Mouse (Mus musculus) frontal cortex, postnatal 10 days (tissue): Measurements from ENCODE around the gene Fbxw17.
"Not testable (repeated sequence)": the region's sequence is repeated elsewhere in the genome, so short reads cannot be mapped to it uniquely, and the experiment has no call there.

Experiments
- DNase-seq, 2 experiments: peaks; one replicate each; pipeline ENCODE4 v3.0.0; 2022; ENCODE audit warnings: low spot score in 2 of 2, mixed read lengths in 1 of 2

The Fbxw17 gene

DNA sequence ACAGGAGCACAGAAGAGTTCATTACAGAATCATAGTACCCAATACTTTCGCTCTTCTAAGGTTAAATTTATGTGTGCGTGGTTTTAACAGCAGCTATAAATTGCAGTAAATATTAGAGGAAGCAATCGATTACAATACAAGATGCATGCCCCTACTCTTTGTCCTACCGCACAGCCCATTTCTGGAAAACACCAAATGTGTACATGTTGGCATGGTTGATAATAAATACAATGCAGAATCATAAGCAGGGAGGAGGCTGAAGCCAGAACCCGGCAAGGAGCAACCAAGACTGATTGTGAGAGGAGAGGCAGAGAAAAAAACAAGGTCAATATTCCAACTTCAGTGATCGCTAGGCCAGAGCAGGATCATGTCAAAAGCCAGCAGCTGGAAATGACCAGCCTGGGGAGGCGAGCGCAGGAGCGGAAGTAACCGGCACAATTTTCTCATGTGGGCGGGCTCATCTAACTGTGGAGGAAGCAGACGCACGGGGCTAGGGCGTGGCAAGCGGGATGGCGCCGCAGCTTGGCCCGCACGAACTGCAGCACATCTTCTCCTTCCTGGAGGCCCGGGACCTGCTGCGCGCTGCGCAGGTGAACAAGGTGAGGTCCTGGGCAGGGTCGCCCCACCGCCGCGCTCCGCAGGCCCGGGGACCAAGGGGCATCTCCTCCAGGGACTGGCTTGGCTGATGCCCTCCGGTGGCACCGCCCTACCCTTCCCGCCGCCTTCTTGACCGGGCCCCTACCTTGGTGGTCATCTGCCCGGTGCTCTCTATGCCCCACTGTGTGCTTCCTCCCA is at the start of gene Fbxw17:
Gene Fbxw17, plus strand, starts transcription at position 476 of the 795 bp plus-strand sequence.
- peak; percentile 66 to 76 for DNase-seq

DNA sequence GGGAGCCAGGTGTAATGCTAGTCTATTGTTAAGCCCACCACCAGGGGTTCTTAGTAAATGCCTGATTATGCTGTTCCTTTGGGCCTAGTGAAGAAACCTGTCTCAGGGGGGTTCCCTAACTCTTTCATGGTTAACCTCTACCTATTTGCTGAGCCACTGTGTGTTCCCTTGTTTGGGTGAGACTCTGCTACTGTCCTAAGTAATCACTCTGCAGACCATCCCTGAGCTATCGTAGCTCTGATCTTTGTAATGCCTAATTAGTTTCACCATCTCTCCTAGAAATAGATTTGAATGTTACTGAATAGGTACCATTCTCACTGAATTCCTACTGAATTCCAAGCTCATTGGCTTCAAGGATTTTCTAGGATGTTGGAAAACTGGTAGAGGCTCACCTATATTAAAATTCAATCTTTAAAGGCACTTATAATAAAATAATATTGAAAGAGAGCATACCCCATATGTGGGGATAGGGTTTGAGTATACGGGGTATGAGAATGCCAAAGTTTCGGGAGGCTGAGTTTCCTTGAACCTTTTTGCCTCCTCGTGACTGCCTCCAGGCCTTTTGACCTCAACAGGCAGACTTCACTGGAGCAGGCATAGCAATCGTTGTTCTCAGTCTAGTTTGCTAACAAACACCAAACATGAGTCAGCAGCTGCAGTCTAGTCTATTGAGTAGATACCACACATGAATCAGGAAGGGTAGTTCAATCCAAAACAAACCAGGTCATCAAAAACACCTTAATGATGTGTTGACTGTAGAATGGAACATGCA is 44.5 kb upstream of the Fbxw17 start:
- not testable (repeated sequence) for DNase-seq

DNA sequence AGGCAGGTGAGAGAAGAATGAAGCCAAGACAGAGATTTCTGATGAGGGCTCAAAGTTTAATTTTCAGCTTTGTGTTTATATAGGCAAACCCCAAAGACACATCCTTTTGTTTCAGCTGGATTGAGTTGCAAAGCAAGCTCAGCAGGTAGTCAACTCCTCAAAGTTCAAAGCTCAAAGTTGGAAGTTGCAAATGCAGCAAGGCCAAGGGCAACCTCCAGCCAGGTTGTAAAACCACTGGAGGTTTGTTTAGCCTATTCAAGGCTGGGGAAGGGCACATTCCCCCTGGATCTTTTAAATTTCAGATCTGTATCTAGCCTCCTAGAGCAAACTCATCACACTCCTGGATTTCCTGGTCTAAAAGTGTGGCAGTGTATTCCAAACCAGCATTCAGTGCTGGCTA is 28.5 kb upstream of the Fbxw17 start:
- not testable (repeated sequence) for DNase-seq

DNA sequence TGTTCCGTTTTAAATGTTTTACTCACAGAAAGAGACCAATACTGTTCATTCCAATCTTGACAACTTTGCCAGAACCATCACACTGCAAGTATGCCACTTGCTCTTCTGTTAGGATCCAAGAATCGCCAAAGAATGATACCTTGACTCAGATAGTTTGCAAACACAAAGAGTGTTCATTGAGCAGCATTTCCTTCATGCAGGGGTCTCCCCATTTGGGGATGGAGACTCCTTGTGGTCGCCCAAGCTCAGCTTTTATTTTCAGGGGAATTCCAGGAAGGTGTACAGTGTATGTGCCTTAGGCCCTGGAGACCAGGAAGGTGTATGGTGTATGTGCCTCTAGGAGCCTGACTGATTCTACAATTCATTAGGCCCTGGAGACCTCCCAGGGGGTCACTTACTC is 757 bp downstream of the Fbxw17 start:
- DNase-seq, result no peak

DNA sequence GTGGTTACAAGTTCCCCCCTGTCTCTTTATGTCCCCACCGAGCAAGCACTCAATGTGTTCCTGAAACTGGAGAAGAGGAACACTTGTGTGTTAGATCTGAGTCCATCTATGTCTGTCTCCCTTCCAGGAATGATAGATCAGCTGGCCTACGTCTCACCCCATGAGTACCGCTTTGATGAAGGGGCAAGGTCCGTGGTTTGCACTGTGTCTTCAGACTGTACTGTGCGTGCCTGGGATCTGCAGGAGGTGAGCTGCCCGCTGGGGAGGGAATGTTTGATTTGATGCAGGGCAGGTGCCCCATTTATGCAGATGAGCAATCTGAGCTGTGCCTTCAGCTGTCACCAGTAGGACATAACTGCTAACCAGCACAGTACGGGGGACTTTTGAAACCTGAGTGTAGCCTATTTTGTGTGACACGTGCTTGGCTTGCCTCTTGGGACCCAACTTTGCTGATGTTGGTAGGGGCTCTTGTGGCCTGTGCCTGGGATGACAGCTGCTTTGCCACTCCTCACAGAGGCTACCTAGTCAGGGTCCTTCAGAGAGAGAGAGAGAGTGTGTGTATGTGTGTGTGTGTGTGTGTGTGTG is 6.1 kb downstream of the Fbxw17 start:
- DNase-seq, result no peak

DNA sequence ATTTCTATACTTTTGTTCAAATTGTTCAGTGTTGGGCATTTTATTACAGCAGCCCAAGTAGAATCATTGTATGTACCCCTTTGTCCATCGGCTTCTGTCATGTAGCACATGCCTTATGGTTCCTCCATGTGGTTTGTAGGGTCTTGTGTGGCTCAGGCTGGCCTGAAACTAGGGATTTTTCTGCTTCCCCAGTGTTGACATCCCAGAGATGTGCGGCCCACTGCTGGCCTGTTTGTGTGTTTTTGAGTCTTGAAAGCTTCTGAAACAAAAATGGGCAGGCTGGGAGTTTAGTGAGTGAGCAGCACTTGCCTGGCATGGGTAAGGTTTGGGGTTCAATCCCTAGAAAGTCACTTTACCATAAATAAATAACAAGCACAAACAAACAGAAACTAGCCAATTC is 6.9 kb downstream of the Fbxw17 start:
- DNase-seq, result no peak

DNA sequence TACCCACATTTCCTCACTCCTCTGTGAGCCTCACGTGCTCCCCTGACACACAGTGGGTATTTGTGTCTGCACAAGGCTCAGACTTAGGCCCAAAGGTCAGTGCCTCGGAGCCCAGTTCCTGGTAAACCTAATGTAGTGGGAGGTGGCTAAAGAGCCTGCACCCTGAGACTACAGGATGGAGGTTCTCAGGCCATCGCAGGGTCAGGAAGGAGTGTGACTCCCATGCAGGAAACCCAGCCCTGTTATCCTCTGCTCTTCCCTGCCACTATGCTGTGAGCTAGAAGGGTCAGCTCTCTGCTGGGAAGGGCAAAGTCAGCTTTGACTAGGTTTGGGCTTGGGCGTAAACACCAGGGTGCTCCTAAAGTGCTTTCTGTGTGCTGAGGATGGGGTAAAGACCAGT is 9.0 kb downstream of the Fbxw17 start:
- no peak for DNase-seq

DNA sequence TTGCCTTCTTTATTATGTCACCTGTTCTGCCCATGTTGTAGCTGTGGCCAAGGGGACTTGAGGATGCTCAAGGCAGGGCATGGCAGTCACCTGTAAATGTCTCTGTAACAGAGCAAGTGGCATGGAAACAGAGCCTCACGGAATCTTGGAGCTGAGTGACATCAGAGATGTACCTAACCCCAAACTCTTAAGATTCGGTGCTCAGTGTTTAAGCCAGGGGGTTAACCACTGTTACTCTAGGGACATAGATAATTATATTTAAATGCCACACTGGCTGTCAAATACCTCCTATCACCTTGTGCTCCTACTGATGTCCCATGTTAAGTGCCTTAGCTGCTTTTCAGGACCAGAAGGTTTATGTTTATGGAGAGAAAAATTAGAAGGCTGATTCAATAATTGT is 26.1 kb downstream of the Fbxw17 start, which contains the start of gene Gm47429:
Gene Gm47429, minus strand, starts transcription at position 101 of the 400 bp plus-strand sequence.
- no peak for DNase-seq

DNA sequence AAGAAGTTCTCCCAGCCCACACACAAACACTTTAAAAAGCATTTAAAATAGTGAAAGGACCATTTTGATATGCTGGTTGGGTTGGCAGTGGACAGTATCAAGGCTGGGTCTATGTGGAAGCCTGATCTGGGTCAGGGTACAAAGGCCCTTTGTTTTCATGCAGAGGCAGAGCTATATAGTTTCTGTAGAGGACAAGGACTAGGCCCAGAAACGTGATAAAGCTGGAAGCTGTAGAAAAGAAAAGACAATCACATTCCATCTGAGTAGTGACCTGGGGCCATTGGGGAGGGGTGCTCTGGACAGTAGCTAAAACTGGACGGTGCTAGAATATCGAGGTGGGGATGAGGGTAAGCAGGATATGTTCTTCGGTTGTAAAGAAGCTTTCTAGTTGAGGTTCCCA is 27.6 kb downstream of the Fbxw17 start:
- no peak for DNase-seq

DNA sequence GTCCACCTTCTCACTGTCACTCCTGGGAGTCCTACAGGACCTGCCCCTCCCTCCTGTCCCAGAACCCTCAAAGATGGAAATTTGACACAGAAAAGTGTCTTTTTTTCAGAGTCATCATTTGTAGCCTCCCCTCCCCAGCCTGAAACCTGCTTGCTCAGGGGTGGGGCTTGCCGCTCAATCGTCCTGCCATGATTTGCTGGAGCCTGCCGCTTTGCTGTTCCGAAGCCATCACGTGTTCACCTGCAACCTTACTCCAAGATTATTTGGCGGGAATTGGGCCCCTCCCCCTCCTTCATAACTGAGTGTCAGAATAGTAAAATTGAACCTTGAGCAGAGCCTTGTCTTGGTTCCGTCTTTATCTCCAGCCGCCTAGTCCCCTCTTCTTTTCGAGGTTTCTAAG is 34.6 kb downstream of the Fbxw17 start:
- not testable (repeated sequence) for DNase-seq

DNA sequence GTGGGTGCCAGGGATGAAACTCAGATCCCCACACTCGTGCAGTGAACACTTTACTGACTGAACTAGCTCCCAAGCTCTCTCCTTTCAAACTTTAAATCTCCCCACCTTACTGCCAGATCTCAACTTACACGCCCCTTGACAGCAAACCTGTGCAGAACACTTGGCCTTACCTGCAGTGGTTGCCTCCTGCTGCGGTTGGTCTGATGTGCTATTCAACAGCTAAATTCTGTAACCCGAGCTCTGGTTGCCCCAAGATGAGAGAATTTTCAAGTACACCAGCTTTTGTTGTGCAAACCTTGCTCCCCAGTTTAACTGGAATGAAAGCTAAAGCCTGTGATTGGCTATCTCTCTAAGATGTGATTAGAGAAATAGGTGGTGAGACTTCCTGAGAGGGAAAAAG is 35.8 kb downstream of the Fbxw17 start:
- DNase-seq, result no peak

DNA sequence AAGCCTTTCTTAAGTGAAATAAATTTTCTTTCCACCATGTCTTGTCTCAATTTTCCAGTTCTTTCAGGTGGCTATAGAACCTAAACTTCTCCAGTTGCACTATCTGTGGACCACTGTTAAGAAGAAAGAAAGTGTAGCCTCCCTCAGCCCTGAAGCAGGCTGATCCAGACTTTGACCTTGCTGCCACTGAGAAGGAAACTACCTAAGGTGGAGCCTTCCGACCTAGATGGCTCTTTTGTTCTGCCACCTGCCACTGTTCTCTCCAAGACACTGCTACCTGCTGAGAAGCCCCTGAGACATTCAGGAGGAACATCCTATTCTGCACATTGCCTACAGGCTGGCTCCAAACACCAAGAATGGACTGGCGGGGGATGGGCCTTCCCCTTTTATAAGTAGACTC is 42.8 kb downstream of the Fbxw17 start:
- DNase-seq, result not testable (repeated sequence)

DNA sequence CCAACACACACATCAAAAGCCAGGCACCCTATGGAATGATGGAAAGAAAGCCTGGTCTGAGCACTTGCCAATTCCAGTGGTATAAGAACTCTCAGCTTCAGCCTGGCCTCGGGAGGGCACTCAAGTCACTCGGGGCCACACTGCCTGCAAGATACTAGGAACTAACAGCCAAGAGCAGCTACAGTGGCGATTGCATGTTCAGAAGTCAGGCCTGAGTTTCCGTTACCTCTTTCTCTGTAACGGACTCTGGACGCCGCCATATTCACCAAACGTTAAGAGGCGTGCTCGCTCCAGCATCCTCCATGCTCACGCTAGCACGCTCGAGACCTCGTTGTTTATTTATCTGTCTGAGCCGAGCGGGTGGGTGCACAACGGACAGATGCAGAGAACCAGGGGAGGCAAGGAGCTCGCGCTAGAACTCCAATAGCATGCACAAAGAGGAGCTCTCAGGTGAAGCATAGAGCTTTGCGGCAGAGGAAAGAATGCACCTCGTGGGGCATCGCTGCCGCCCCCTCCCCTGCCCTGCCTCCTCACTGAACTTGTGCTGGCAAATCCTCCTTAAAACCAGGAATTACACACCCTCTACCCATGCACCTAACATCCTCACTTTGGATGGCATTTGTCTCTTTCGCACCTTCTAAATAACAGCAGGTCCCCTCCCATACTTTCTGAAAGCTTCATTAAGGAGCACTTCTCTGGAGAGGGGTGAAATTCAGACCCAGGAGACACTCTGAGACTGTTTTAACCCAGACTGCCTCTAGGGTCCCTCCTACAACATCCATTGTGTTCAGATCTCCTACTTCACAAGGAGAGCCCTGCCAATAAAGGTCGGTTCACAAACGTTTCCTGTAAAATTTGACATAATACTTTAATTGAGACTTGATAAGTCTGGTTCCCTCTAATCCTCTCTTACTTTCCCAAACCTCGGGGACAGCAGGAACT is 47.2 kb downstream of the Fbxw17 start:
- DNase-seq, result no peak

DNA sequence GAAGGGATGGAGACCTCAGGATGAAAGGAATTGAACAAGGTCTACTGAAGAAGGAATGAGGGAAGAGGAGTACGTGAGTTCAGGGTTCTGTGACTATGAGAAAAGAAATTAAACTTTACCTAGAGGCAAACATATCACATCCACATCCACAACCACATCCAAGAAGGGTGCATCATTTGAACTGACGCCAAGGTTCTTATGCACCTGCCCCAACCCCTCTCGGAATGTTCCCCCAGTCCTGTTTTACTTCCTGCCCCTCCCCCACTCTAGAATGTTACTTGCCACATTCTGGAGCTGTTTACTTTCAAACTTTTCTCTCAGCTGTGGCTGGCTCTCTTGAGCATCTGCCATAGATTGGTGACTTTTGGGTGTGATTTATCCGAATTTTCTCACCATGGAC is 49.3 kb downstream of the Fbxw17 start, which contains the start of gene Nutm2:
Gene Nutm2, plus strand, starts transcription at position 301 of the 400 bp plus-strand sequence.
- no peak for DNase-seq
